Mouse (Mus musculus) megakaryocyte, embryonic 14.5 days (primary cell): ENCODE data around the gene Adsl. TPM values are rescaled to one million over a fixed set of nuclear protein-coding genes. Genes with fewer than 3 reads are reported as not detected.
"Not testable (repeated sequence)": the region's sequence is repeated elsewhere in the genome, so short reads cannot be mapped to it uniquely, and the experiment has no call there.

Source experiments
- H3K27me3 ChIP-seq: replicated peaks from 2 replicates; pipeline ENCODE3; 2012; ENCODE audit warnings: inconsistent platforms
- H3K36me3 ChIP-seq: replicated peaks from 2 replicates; pipeline ENCODE3; 2012; ENCODE audit warnings: low read length, inconsistent platforms, mixed read lengths
- H3K4me1 ChIP-seq: 2 replicates; pipeline ENCODE4 v1.6.1; 2012; ENCODE audit warnings: inconsistent platforms
- H3K4me3 ChIP-seq: replicated peaks from 2 replicates; pipeline ENCODE3; 2012; ENCODE audit warnings: moderate library complexity, mild to moderate bottlenecking, inconsistent platforms
- H3K9me3 ChIP-seq: 2 replicates; pipeline ENCODE4 v1.6.1; 2012; ENCODE audit warnings: inconsistent platforms
- FLI1 ChIP-seq: IDR thresholded peaks from 2 replicates; pipeline ENCODE4 v1.6.1; 2012; ENCODE audit warnings: low read length, inconsistent platforms, mixed read lengths
- GATA1 ChIP-seq: IDR thresholded peaks from 3 replicates; pipeline ENCODE4 v1.6.1; 2012; ENCODE audit warnings: mixed read lengths, low read length, inconsistent platforms, borderline replicate concordance
- polyA plus RNA-seq: library from polyadenylated mRNA; stranded (reverse); fragments of >175 nt; gene quantifications from 2 replicates; pipeline ENCODE4 v1.2.3, GENCODE M21; 2012; ENCODE audit warnings: low replicate concordance; ENCODE audit not compliant: insufficient read depth

Gene Adsl
- polyA plus RNA-seq, 1 experiment = 45.2 TPM

GRCm38 (mm10) chr15:80916621-80917020 is 31.7 kb upstream of the Adsl start:
- Histone ChIP-seq H3K9me3 (no peaks in the 10 kb centered on the region), H3K27me3 (no peaks in the 10 kb centered on the region), H3K4me1 (peaks cover 47% of the 10 kb centered on the region), H3K4me3 (no peak overlapping the region), H3K36me3 (peaks cover 93% of the 10 kb centered on the region)
- TF ChIP-seq GATA1 = no peak
- TF ChIP-seq FLI1 = no peak

- TF ChIP-seq FLI1 = no peak
- Histone ChIP-seq H3K27me3 (no peaks in the 10 kb centered on the region), H3K9me3 (no peaks in the 10 kb centered on the region), H3K36me3 (peaks cover 96% of the 10 kb centered on the region), H3K4me3 (no peak overlapping the region), H3K4me1 (peaks cover 14% of the 10 kb centered on the region)
Measured at GRCm38 (mm10) chr15:80920346-80920745, 27.9 kb upstream of the Adsl start.

GRCm38 (mm10) chr15:80921781-80922180 is 26.5 kb upstream of the Adsl start:
- peaks cover 93% of the 10 kb centered on the region for H3K36me3 ChIP-seq
- no peaks in the 10 kb centered on the region for H3K27me3 ChIP-seq

GRCm38 (mm10) chr15:80924211-80924610 is 24.1 kb upstream of the Adsl start:
- no peaks in the 10 kb centered on the region for H3K9me3 ChIP-seq
- peaks cover 91% of the 10 kb centered on the region for H3K36me3 ChIP-seq

More at GRCm38 (mm10) chr15:80921781-80922180, 26.5 kb upstream of the Adsl start:
- no peaks in the 10 kb centered on the region for H3K9me3 ChIP-seq
- TF ChIP-seq GATA1 = no peak
- TF ChIP-seq FLI1 = no peak
- H3K4me1 ChIP-seq = peaks cover 12% of the 10 kb centered on the region
- H3K4me3 ChIP-seq = peak overlapping the region; percentile 7

GRCm38 (mm10) chr15:80928811-80929355 is 19.4 kb upstream of the Adsl start:
- H3K4me1 ChIP-seq = peaks cover 22% of the 10 kb centered on the region
- H3K27me3 ChIP-seq = no peaks in the 10 kb centered on the region
- peaks cover 83% of the 10 kb centered on the region for H3K36me3 ChIP-seq
- TF ChIP-seq FLI1 (no peak), GATA1 (no peak)
- no peaks in the 10 kb centered on the region for H3K9me3 ChIP-seq
- no peak overlapping the region for H3K4me3 ChIP-seq

More at GRCm38 (mm10) chr15:80924211-80924610, 24.1 kb upstream of the Adsl start:
- Histone ChIP-seq H3K4me1 (peaks cover 12% of the 10 kb centered on the region), H3K27me3 (no peaks in the 10 kb centered on the region), H3K4me3 (no peak overlapping the region)
- TF ChIP-seq FLI1 (no peak), GATA1 (no peak)

- TF ChIP-seq FLI1 (no peak), GATA1 (no peak)
- H3K27me3 ChIP-seq = no peaks in the 10 kb centered on the region
- H3K4me1 ChIP-seq = peaks cover 32% of the 10 kb centered on the region
- no peak overlapping the region for H3K4me3 ChIP-seq
- H3K9me3 ChIP-seq = no peaks in the 10 kb centered on the region
- H3K36me3 ChIP-seq = peaks cover 83% of the 10 kb centered on the region
Measured at GRCm38 (mm10) chr15:80930048-80930571, 18.2 kb upstream of the Adsl start.

- H3K9me3 ChIP-seq, H3K27me3 ChIP-seq, H3K4me3 ChIP-seq: not testable (repeated sequence)
- Histone ChIP-seq H3K36me3 (peaks cover 86% of the 10 kb centered on the region), H3K4me1 (peaks cover 32% of the 10 kb centered on the region)
Measured at GRCm38 (mm10) chr15:80930676-80931320, 17.5 kb upstream of the Adsl start.

GRCm38 (mm10) chr15:80931345-80931960 is 16.8 kb upstream of the Adsl start:
- Histone ChIP-seq H3K27me3 (no peaks in the 10 kb centered on the region), H3K36me3 (peaks cover 86% of the 10 kb centered on the region), H3K9me3 (no peaks in the 10 kb centered on the region), H3K4me1 (peaks cover 34% of the 10 kb centered on the region), H3K4me3 (no peak overlapping the region)
- TF ChIP-seq FLI1 = no peak
- TF ChIP-seq GATA1 = no peak

GRCm38 (mm10) chr15:80934841-80935240 is 13.4 kb upstream of the Adsl start:
- Histone ChIP-seq H3K36me3 (peaks cover 84% of the 10 kb centered on the region), H3K4me1 (peaks cover 63% of the 10 kb centered on the region), H3K27me3 (no peaks in the 10 kb centered on the region)

GRCm38 (mm10) chr15:80936686-80937085 is 11.6 kb upstream of the Adsl start:
- Histone ChIP-seq H3K4me3 (no peak overlapping the region), H3K36me3 (peaks cover 84% of the 10 kb centered on the region), H3K27me3 (no peaks in the 10 kb centered on the region), H3K4me1 (peaks cover 64% of the 10 kb centered on the region), H3K9me3 (no peaks in the 10 kb centered on the region)
- TF ChIP-seq FLI1 (no peak), GATA1 (no peak)

More at GRCm38 (mm10) chr15:80934841-80935240, 13.4 kb upstream of the Adsl start:
- no peak overlapping the region for H3K4me3 ChIP-seq
- H3K9me3 ChIP-seq = no peaks in the 10 kb centered on the region
- no peak for TF ChIP-seq FLI1
- TF ChIP-seq GATA1 = no peak
